Mouse (Mus musculus) limb, embryonic 13.5 days (tissue): ENCODE data around the gene Fkbp2. TPM values are rescaled to one million over a fixed set of nuclear protein-coding genes. Genes with fewer than 3 reads are reported as not detected.
A peak's percentile ranks its signal among the peaks of the same experiment; 100 is the strongest.

Experiments
- ATAC-seq: fragments of 200-750 bp; cut with Nextera tagmentation; 2 replicates; pipeline ENCODE4 v1.8.0; 2017; ENCODE audit warnings: low read depth, moderate number of reproducible peaks, moderate TSS enrichment; ENCODE audit not compliant: low FRiP score
- H3K27ac ChIP-seq: fragments of 300-500 bp; sonication (generic); 2 replicates; pipeline ENCODE4 v1.5.1; 2015; ENCODE audit warnings: inconsistent platforms, mild to moderate bottlenecking, moderate library complexity
- H3K27me3 ChIP-seq: fragments of 300-500 bp; sonication (generic); 2 replicates; pipeline ENCODE4 v1.6.1; 2015; ENCODE audit warnings: mild to moderate bottlenecking, inconsistent platforms
- H3K36me3 ChIP-seq: fragments of 300-500 bp; sonication (generic); 2 replicates; pipeline ENCODE4 v1.6.1; 2015; ENCODE audit warnings: inconsistent platforms, mild to moderate bottlenecking, moderate library complexity
- H3K4me1 ChIP-seq: fragments of 300-500 bp; sonication (generic); 2 replicates; pipeline ENCODE4 v1.6.1; 2015; ENCODE audit warnings: inconsistent platforms
- H3K4me2 ChIP-seq: fragments of 300-500 bp; sonication (generic); replicated peaks from 2 replicates; pipeline ENCODE4 v1.6.1; 2015; ENCODE audit warnings: inconsistent platforms, mild to moderate bottlenecking, moderate library complexity
- H3K4me3 ChIP-seq: fragments of 300-500 bp; sonication (generic); 2 replicates; pipeline ENCODE4 v1.5.1; 2015; ENCODE audit warnings: moderate library complexity, mild to moderate bottlenecking, inconsistent platforms
- H3K9ac ChIP-seq: fragments of 300-500 bp; sonication (generic); 2 replicates; pipeline ENCODE4 v1.6.1; 2015; ENCODE audit warnings: mild to moderate bottlenecking, inconsistent platforms
- H3K9me3 ChIP-seq: fragments of 300-500 bp; sonication (generic); 2 replicates; pipeline ENCODE4 v1.6.1; 2016; ENCODE audit warnings: inconsistent platforms
- WGBS: fragments of 180-500 bp; shearing (Covaris S2); methylation state at CpG from one replicate; pipeline ENCODE4 v1.1.7; 2015; 5-methylcytosine and 5-hydroxymethylcytosine counted together
- polyA plus RNA-seq: library from polyadenylated mRNA; unstranded; fragments of >200 nt; fragmentation: Nextera tagmentation; extraction: Ambion mirVana; gene quantifications from 2 replicates; pipeline ENCODE4 v1.2.1, GENCODE M21; 2015

Gene Fkbp2
- polyA plus RNA-seq, 1 experiment from 2014 or later: 89.3 TPM

- WGBS: 84% methylated on average over 10 of the region's 10 CpGs
- H3K9me3 ChIP-seq: no peaks in the 10 kb centered on the region
- ATAC-seq: no peak
- H3K27me3 ChIP-seq: no peaks in the 10 kb centered on the region
- H3K4me3 ChIP-seq: no peak overlapping the region
- H3K4me2 ChIP-seq: no peak overlapping the region
- H3K4me1 ChIP-seq: peaks cover 13% of the 10 kb centered on the region
- H3K36me3 ChIP-seq: peaks cover 74% of the 10 kb centered on the region
- no peak overlapping the region for H3K27ac ChIP-seq
- H3K9ac ChIP-seq: no peak overlapping the region
Measured at GRCm38 (mm10) chr19:6956461-6956860, 23.8 kb downstream of the Fkbp2 start.

DNA sequence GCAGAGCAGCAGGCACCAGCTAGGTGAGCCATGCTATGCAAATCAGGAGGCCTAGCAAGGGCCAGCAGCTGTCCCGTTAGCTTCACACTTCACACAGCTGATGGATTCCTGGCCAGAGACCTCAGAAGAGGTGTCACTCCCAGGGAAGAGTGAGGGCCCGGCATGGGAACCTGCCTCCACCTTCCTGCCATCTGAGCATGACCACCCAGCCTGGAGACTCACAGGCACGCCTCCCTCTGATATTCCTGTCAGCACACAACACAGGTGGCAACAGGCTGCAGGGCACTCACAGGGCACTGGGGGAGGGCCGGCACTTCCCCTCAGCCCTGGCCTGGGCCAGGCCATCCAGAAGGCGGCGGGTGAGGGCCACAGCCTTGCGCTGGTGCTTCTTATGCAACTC is 24.9 kb downstream of the Fkbp2 start:
- Histone ChIP-seq H3K4me2 (no peak overlapping the region), H3K27me3 (no peaks in the 10 kb centered on the region), H3K9ac (no peak overlapping the region), H3K4me1 (peaks cover 13% of the 10 kb centered on the region), H3K27ac (no peak overlapping the region), H3K9me3 (no peaks in the 10 kb centered on the region), H3K4me3 (no peak overlapping the region), H3K36me3 (peaks cover 70% of the 10 kb centered on the region)
- ATAC-seq: no peak
- WGBS: 63% methylated on average over 7 of the region's 7 CpGs

DNA sequence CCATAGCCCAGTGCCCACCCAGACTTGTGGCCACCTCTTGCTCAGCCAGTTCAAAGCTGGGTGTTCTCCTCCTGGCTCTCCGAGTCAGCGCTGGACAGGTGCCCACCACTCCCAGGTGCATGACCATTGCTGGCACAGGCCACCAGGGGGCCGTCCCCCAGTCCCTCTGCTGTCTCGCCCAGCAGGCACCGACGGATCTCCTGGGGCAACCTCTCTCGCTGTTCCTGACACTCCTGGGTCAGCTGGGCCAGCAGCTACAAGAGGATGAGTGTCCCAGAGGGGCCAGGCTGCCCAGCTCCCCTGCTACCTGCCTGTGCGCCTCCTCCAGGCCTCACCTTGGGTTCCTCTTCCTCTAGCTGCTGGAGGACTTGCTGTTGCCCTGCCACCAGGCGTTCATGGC is 26.3 kb downstream of the Fkbp2 start:
- Histone ChIP-seq H3K4me3 (no peak overlapping the region), H3K27me3 (no peaks in the 10 kb centered on the region), H3K4me2 (no peak overlapping the region), H3K36me3 (peaks cover 59% of the 10 kb centered on the region), H3K27ac (no peak overlapping the region), H3K9ac (no peak overlapping the region), H3K9me3 (no peaks in the 10 kb centered on the region), H3K4me1 (peaks cover 19% of the 10 kb centered on the region)
- ATAC-seq: no peak
- 58% methylated on average over 9 of the region's 9 CpGs for WGBS

DNA sequence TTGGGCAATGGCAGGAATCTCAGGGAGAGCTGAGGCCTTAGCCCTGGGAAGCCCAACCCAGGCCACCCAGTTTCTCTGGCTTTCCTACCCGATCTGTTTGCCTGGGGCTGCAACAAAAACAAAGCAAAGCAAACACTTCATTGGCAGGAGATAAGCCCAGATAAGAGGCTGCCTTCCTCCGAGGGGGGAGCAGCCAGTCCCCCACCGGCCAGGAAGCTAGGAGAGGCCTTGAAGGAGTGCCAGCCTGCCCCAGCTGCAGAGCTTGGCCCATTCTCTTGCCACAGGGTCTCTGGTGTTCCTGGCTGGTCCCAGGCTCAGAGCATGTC is 27.6 kb downstream of the Fkbp2 start:
- Histone ChIP-seq H3K27me3 (no peaks in the 10 kb centered on the region), H3K27ac (peak overlapping the region; percentile 55; the same call in 1 of the 2 replicates), H3K4me2 (peak overlapping the region; percentile 97), H3K4me1 (peaks cover 19% of the 10 kb centered on the region), H3K9me3 (no peaks in the 10 kb centered on the region), H3K36me3 (peaks cover 48% of the 10 kb centered on the region), H3K4me3 (peak overlapping the region; percentile 69), H3K9ac (peak overlapping the region; percentile 84)
- WGBS: 15% methylated on average over 3 of the region's 3 CpGs
- no peak for ATAC-seq

DNA sequence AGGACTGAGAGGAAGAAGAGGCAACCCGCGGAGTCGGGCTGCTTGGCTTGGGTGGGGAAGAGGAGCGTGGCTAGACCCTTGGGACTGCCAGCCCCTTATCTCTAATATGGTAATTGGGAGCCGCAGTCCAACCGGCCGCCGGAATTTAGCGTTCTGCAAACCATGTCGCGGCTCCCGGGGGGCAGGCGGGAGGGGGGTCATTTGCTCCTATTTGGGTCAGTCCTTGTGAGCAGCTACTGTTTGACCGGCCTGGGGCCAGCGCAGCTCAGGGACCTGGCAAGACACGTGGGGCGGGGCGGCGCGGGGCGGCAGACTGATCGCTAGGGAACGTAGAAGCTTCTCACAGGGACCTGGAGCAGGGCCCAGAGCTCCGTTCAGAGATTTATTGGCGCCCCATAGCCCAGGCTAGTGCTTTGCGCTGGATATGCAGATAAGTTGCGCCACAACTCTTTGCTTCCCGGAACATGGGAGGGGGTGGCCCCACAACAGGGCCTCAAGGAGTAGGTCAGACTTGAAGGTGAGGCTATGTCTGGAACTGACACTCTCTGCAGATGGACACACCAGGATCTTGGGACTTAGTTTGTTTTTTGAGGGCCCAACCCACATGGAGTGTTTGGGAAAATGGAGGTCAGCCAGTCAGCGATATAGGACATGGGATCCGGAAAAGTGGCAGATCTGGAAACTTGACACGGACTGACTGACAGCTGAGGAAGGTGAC is 28.1 kb downstream of the Fkbp2 start:
- Histone ChIP-seq H3K9ac (peak overlapping the region; percentile 84), H3K4me3 (peak overlapping the region; percentile 69), H3K36me3 (peaks cover 43% of the 10 kb centered on the region), H3K4me2 (peak overlapping the region; percentile 97), H3K27me3 (no peaks in the 10 kb centered on the region), H3K9me3 (no peaks in the 10 kb centered on the region), H3K4me1 (peaks cover 19% of the 10 kb centered on the region), H3K27ac (peak overlapping the region; percentile 95)
- WGBS: 3% methylated on average over 31 of the region's 31 CpGs
- peak; percentile 13; the same call in 1 of the 2 replicates for ATAC-seq

DNA sequence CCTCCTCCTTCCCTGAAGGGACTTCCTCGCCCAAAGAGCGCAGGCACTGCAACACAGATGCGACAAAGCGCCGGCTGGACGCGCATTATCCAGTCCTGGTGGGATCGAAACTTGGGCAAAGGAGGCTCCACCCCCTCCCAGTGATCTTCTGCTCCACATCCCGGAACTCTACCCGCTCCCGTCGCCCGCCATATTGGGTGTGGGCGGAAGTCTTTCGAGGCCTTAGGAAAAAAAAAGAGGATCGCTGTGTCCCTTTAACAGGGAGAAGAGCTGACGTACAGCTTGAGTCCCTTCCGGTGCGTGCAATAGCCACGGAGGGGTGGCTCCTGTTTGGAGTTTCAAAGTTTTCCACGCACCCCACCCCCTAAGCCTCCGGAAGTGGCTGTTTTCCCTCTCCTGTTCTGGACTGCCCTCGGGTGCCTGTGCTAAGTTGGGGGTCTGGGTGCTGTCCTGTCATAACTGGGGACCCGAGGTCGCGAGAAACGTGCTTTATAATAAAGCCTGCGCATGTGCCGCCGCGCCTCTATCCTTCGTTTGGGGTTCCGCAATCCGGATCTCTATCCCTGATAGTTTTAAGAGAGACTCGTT is 28.8 kb downstream of the Fkbp2 start:
- Histone ChIP-seq H3K4me1 (peaks cover 19% of the 10 kb centered on the region), H3K27me3 (no peaks in the 10 kb centered on the region), H3K9me3 (no peaks in the 10 kb centered on the region), H3K4me2 (peak overlapping the region; percentile 97), H3K4me3 (peak overlapping the region; percentile 69), H3K36me3 (peaks cover 36% of the 10 kb centered on the region), H3K27ac (peak overlapping the region; percentile 95), H3K9ac (peak overlapping the region; percentile 84)
- ATAC-seq: peak; percentile 83
- under 1% methylated on average over 35 of the region's 35 CpGs for WGBS

- H3K9me3 ChIP-seq: no peaks in the 10 kb centered on the region
- peaks cover 34% of the 10 kb centered on the region for H3K36me3 ChIP-seq
- under 1% methylated on average over 28 of the region's 28 CpGs for WGBS
- peak; percentile 31 for ATAC-seq
- peak overlapping the region; percentile 69 for H3K4me3 ChIP-seq
- peaks cover 19% of the 10 kb centered on the region for H3K4me1 ChIP-seq
- no peaks in the 10 kb centered on the region for H3K27me3 ChIP-seq
- peak overlapping the region; percentile 84 for H3K9ac ChIP-seq
- H3K4me2 ChIP-seq: peak overlapping the region; percentile 97
- H3K27ac ChIP-seq: peak overlapping the region; percentile 95
Measured at GRCm38 (mm10) chr19:6950613-6951153, 29.6 kb downstream of the Fkbp2 start.

GRCm38 (mm10) chr19:6949951-6950350 is 30.4 kb downstream of the Fkbp2 start:
- WGBS: 70% methylated on average over 5 of the region's 5 CpGs
- no peaks in the 10 kb centered on the region for H3K27me3 ChIP-seq
- peak overlapping the region; percentile 84 for H3K9ac ChIP-seq
- H3K4me1 ChIP-seq: peaks cover 19% of the 10 kb centered on the region
- peaks cover 31% of the 10 kb centered on the region for H3K36me3 ChIP-seq
- peak overlapping the region; percentile 69 for H3K4me3 ChIP-seq
- no peaks in the 10 kb centered on the region for H3K9me3 ChIP-seq
- H3K4me2 ChIP-seq: peak overlapping the region; percentile 97
- peak overlapping the region; percentile 95 for H3K27ac ChIP-seq
- no peak for ATAC-seq

DNA sequence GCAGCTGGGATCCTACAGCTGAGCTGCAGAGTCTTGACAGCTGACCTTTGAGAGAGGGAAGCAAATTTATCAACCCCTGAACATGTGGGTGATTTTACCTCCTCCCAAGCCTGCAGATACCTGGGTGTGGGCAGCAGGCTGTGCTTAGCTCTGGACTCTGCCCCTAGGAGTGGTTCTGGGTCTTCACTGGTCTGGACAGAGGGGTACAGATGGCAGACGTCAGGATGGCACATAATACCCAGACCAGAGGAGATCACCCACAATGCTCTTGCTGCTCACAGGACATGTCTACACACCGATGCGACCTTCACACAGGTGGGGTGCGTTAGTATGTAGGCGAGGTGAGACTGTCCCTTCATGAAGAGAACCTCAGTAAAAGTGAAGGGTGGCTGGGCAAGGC is 30.8 kb downstream of the Fkbp2 start:
- Histone ChIP-seq H3K36me3 (peaks cover 27% of the 10 kb centered on the region), H3K4me2 (peak overlapping the region; percentile 97; the same call in 1 of the 2 replicates), H3K4me1 (peaks cover 19% of the 10 kb centered on the region), H3K27ac (no peak overlapping the region), H3K4me3 (0 out of 2 replicates have a peak overlapping the region, but pooled peaks have one; percentile 5), H3K9ac (no peak overlapping the region; the same call in 1 of the 2 replicates), H3K9me3 (no peaks in the 10 kb centered on the region), H3K27me3 (no peaks in the 10 kb centered on the region)
- no peak for ATAC-seq
- 92% methylated on average over 5 of the region's 5 CpGs for WGBS

- no peaks in the 10 kb centered on the region for H3K27me3 ChIP-seq
- H3K36me3 ChIP-seq: peaks cover 16% of the 10 kb centered on the region
- H3K9me3 ChIP-seq: no peaks in the 10 kb centered on the region
- H3K4me1 ChIP-seq: peaks cover 23% of the 10 kb centered on the region
- H3K9ac ChIP-seq: no peak overlapping the region
- WGBS: 81% methylated on average over 4 of the region's 4 CpGs
- no peak overlapping the region for H3K4me3 ChIP-seq
- no peak for ATAC-seq
- H3K27ac ChIP-seq: no peak overlapping the region
- H3K4me2 ChIP-seq: no peak overlapping the region
Measured at GRCm38 (mm10) chr19:6948186-6948585, 32.1 kb downstream of the Fkbp2 start.

DNA sequence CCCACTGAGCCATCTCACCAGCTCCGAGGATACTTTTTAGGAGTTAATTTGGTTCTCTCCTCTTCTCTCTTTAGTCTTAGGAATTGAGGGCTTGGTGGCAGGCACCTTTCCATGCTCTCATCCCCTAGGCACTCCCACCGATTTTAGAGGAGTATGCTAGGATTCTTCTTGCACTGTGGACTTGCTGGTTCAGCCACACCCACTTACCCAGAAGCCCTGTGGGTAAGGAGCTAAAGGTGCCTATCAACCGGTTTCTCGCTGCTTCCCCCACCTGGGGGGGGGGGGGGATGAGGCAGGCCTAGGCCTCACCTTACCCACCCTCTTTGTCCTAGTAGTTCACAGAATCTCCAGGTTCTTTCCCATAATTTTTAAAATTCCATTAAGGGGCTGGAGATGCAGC is 32.6 kb downstream of the Fkbp2 start:
- Histone ChIP-seq H3K9ac (no peak overlapping the region), H3K4me3 (no peak overlapping the region), H3K36me3 (peaks cover 16% of the 10 kb centered on the region), H3K9me3 (no peaks in the 10 kb centered on the region), H3K4me2 (no peak overlapping the region), H3K4me1 (peaks cover 23% of the 10 kb centered on the region), H3K27me3 (no peaks in the 10 kb centered on the region), H3K27ac (no peak overlapping the region)
- no peak for ATAC-seq
- 43% methylated on average over 4 of the region's 4 CpGs for WGBS

DNA sequence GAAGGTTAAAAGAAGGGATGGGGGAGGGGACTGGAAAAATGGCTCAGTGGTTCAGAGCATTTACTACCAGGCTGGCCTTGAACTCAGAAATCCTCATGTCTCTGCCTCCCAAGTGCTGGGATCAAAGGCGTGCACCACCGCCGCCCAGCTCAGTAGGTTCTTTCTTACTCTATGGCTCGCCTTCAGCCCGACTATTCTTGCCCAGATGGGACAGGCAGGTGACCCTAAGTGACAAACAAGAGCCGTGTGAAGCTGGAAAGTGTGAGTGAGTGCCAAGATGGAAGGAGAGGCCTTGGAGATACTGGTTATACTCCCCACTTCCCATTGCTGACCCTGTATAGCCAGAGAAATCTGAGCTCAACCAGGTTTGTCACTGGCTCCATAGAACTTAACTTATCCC is 36.6 kb downstream of the Fkbp2 start:
- H3K4me1 ChIP-seq: peaks cover 24% of the 10 kb centered on the region
- H3K4me2 ChIP-seq: no peak overlapping the region
- H3K27ac ChIP-seq: no peak overlapping the region
- no peaks in the 10 kb centered on the region for H3K27me3 ChIP-seq
- no peaks in the 10 kb centered on the region for H3K9me3 ChIP-seq
- WGBS: 89% methylated on average over 6 of the region's 6 CpGs
- ATAC-seq: no peak
- H3K36me3 ChIP-seq: peaks cover 11% of the 10 kb centered on the region
- no peak overlapping the region for H3K4me3 ChIP-seq
- no peak overlapping the region for H3K9ac ChIP-seq
